9 mouse cellular contexts compared by ENCODE assay signal in genomic region chr12:69257836-69258235, GRCm38 (mm10). TPM values are rescaled to one million over a fixed set of nuclear protein-coding genes. Genes with fewer than 3 reads are reported as not detected.
DNase-seq lines count a peak whose midpoint lies in the region; ATAC-seq and TF ChIP-seq lines count a peak whose summit lies in the region.
"Had no signal": no experiment of that assay in that cellular context is flagged by ENCODE, and none has a peak within 500 bp of the region (broad histone marks: within the 10 kb centered on the region; RNA-seq: fewer than 3 reads in every experiment).

No protein-coding gene starts in this region.

- no peaks in the 10 kb centered on the region for H3K9me3 ChIP-seq in forebrain, postnatal 0 days (ENCODE audit: low read length)

- no peak overlapping the region for H3K9ac ChIP-seq in forebrain, postnatal 0 days

- no peak for TF ChIP-seq CTCF in thymus, adult 2 months (IDR thresholded peaks at IDR 0.05; ENCODE audit: borderline replicate concordance, control insufficient read depth, extremely low read depth, insufficient read depth, low read length, poor library complexity)
- no peak for TF ChIP-seq CTCF in forebrain, postnatal 0 days (IDR thresholded peaks at IDR 0.05; ENCODE audit: low read depth)

- 0 out of 2 replicates have a peak, but pooled peaks have one; percentile 45 for ATAC-seq in erythroblast, adult 5-6 weeks (replicated peaks; ENCODE audit: low FRiP score, poor library complexity, severe bottlenecking)
- ATAC-seq in megakaryocyte, adult 5-6 weeks (ENCODE audit: poor library complexity, severe bottlenecking) = peak; percentile 86
- no peak for ATAC-seq in forebrain, postnatal 0 days

- no peak overlapping the region for H3K4me2 ChIP-seq in forebrain, postnatal 0 days (ENCODE audit: low read depth)

- no peak overlapping the region for H3K27ac ChIP-seq in thymus, adult 2 months (ENCODE audit: control insufficient read depth, insufficient read depth, low read length)
- H3K27ac ChIP-seq in forebrain, postnatal 0 days (ENCODE audit: low read depth, low read length) = no peak overlapping the region

- TF ChIP-seq POLR2A in thymus, adult 2 months (IDR thresholded peaks at IDR 0.05; ENCODE audit: control insufficient read depth, extremely low read depth, insufficient read depth, low read length, poor library complexity) = no peak

- 5% methylated on average over 11 of the region's 11 CpGs for WGBS in thymus, adult 2 months
- 87% methylated on average over 11 of the region's 11 CpGs for WGBS in forebrain, postnatal 0 days

- no peak overlapping the region for H3K4me3 ChIP-seq in thymus, adult 2 months (ENCODE audit: control insufficient read depth, insufficient read depth, low read length)
- no peak overlapping the region for H3K4me3 ChIP-seq in forebrain, postnatal 0 days (ENCODE audit: low read depth, low read length)

- H3K36me3 ChIP-seq in thymus, adult 2 months (ENCODE audit: control insufficient read depth, insufficient read depth, low read length) = no peaks in the 10 kb centered on the region
- no peaks in the 10 kb centered on the region for H3K36me3 ChIP-seq in forebrain, postnatal 0 days (ENCODE audit: insufficient read depth)

- no peaks in the 10 kb centered on the region for H3K27me3 ChIP-seq in thymus, adult 2 months (ENCODE audit: control insufficient read depth, insufficient read depth, low read length)
- H3K27me3 ChIP-seq in forebrain, postnatal 0 days (ENCODE audit: insufficient read depth, low read length) = no peaks in the 10 kb centered on the region

- H3K4me1 ChIP-seq in thymus, adult 2 months (replicated peaks; ENCODE audit: control insufficient read depth, insufficient read depth, low read length) = peaks cover 13% of the 10 kb centered on the region
- no peaks in the 10 kb centered on the region for H3K4me1 ChIP-seq in forebrain, postnatal 0 days (ENCODE audit: insufficient read depth)

- peak; percentile 84 for DNase-seq in CD4-positive, CD25-positive, alpha-beta regulatory T cell, adult 2 months (ENCODE audit: low read depth, low spot score)
- DNase-seq in thymus, adult 2 months = peak; percentile 50
- no peak for DNase-seq in cerebellum, adult 11 months
- DNase-seq in cerebellum, adult 18-20 months = no peak
- DNase-seq in forebrain, postnatal 0 days = no peak
- DNase-seq: kidney, postnatal 4 days; right cerebral cortex, postnatal 14 days had no signal

RNA-seq across cellular contexts. Expression of gene Klhdc1, which starts 16.9 kb away (rescaled TPM):
- total RNA-seq in erythroblast, adult 5-6 weeks (2015; ENCODE audit: low replicate concordance) = 0.84 TPM in 1 of 2 replicates, not detected in the other
- total RNA-seq in erythroblast, adult 5-6 weeks (2017; ENCODE audit: low replicate concordance) = 0.60 and 1.3 TPM in 2 replicates
- total RNA-seq in megakaryocyte, adult 5-6 weeks (2015) = 0.91 and 3.5 TPM in 2 replicates
- 2.9 and 5.1 TPM in 2 replicates for total RNA-seq in megakaryocyte, adult 5-6 weeks (2017)
- 1.2 and 1.4 TPM in 2 replicates for polyA plus RNA-seq in thymus, adult 2 months (2012; rRNA removed)
- 11.2 and 12.8 TPM in 2 replicates for total RNA-seq in forebrain, postnatal 0 days (2014; rRNA removed)
- 22.0 and 23.7 TPM in 2 replicates for polyA plus RNA-seq in forebrain, postnatal 0 days (2015; fragmentation: Nextera tagmentation; extraction: Ambion mirVana)

RNA-seq across cellular contexts. Expression of gene Pole2, which starts 29.8 kb away (rescaled TPM):
- 18.3 and 25.3 TPM in 2 replicates for total RNA-seq in erythroblast, adult 5-6 weeks (2015; ENCODE audit: low replicate concordance)
- 13.0 and 21.9 TPM in 2 replicates for total RNA-seq in erythroblast, adult 5-6 weeks (2017; ENCODE audit: low replicate concordance)
- 35.6 and 50.8 TPM in 2 replicates for total RNA-seq in megakaryocyte, adult 5-6 weeks (2015)
- 22.5 and 31.2 TPM in 2 replicates for total RNA-seq in megakaryocyte, adult 5-6 weeks (2017)
- polyA plus RNA-seq in thymus, adult 2 months (2012; rRNA removed) = 16.5 and 16.9 TPM in 2 replicates
- total RNA-seq in forebrain, postnatal 0 days (2014; rRNA removed) = 3.8 and 5.0 TPM in 2 replicates
- polyA plus RNA-seq in forebrain, postnatal 0 days (2015; fragmentation: Nextera tagmentation; extraction: Ambion mirVana) = 2.1 and 2.6 TPM in 2 replicates

RNA-seq across cellular contexts. Expression of gene Klhdc2, which starts 38.6 kb away (rescaled TPM):
- total RNA-seq in erythroblast, adult 5-6 weeks (2015; ENCODE audit: low replicate concordance) = 47.8 and 63.7 TPM in 2 replicates
- 61.5 and 62.0 TPM in 2 replicates for total RNA-seq in erythroblast, adult 5-6 weeks (2017; ENCODE audit: low replicate concordance)
- 35.7 and 38.6 TPM in 2 replicates for total RNA-seq in megakaryocyte, adult 5-6 weeks (2015)
- total RNA-seq in megakaryocyte, adult 5-6 weeks (2017) = 34.6 and 36.8 TPM in 2 replicates
- polyA plus RNA-seq in thymus, adult 2 months (2012; rRNA removed) = 20.0 and 21.7 TPM in 2 replicates
- 330 and 340 TPM in 2 replicates for total RNA-seq in forebrain, postnatal 0 days (2014; rRNA removed)
- polyA plus RNA-seq in forebrain, postnatal 0 days (2015; fragmentation: Nextera tagmentation; extraction: Ambion mirVana) = 260 and 264 TPM in 2 replicates

RNA-seq across cellular contexts. Expression of gene Gm49384, which starts 53.8 kb away (rescaled TPM):
- 3.1 and 4.6 TPM in 2 replicates for total RNA-seq in erythroblast, adult 5-6 weeks (2015; ENCODE audit: low replicate concordance)
- 7.0 and 8.5 TPM in 2 replicates for total RNA-seq in erythroblast, adult 5-6 weeks (2017; ENCODE audit: low replicate concordance)
- total RNA-seq in megakaryocyte, adult 5-6 weeks (2015) = 8.8 and 19.8 TPM in 2 replicates
- 8.3 and 12.8 TPM in 2 replicates for total RNA-seq in megakaryocyte, adult 5-6 weeks (2017)
- 0.36 and 1.3 TPM in 2 replicates for polyA plus RNA-seq in thymus, adult 2 months (2012; rRNA removed)
- total RNA-seq in forebrain, postnatal 0 days (2014; rRNA removed) = 0.52 and 5.1 TPM in 2 replicates
- 6.7 and 7.8 TPM in 2 replicates for polyA plus RNA-seq in forebrain, postnatal 0 days (2015; fragmentation: Nextera tagmentation; extraction: Ambion mirVana)

RNA-seq across cellular contexts. Expression of gene Dnaaf2, which starts 59.6 kb away (rescaled TPM):
- total RNA-seq in erythroblast, adult 5-6 weeks (2015; ENCODE audit: low replicate concordance) = 0.19 and 1.0 TPM in 2 replicates
- 0.84 and 2.9 TPM in 2 replicates for total RNA-seq in erythroblast, adult 5-6 weeks (2017; ENCODE audit: low replicate concordance)
- 3.7 and 4.4 TPM in 2 replicates for total RNA-seq in megakaryocyte, adult 5-6 weeks (2015)
- total RNA-seq in megakaryocyte, adult 5-6 weeks (2017) = 3.5 and 7.2 TPM in 2 replicates
- polyA plus RNA-seq in thymus, adult 2 months (2012; rRNA removed) = 4.8 TPM in 2 replicates
- 6.7 and 6.8 TPM in 2 replicates for total RNA-seq in forebrain, postnatal 0 days (2014; rRNA removed)
- polyA plus RNA-seq in forebrain, postnatal 0 days (2015; fragmentation: Nextera tagmentation; extraction: Ambion mirVana) = 8.4 and 9.4 TPM in 2 replicates

Comparison
In these comparisons a context has a peak if more than half of its experiments do, and no peak if none do; other contexts are left out.
1. DNase-seq: peak in CD4-positive, CD25-positive, alpha-beta regulatory T cell, adult 2 months (single experiment) and thymus, adult 2 months (single experiment); none in cerebellum, adult 11 months (single experiment), cerebellum, adult 18-20 months (0 of 2) and forebrain, postnatal 0 days (single experiment).